Mouse (Mus musculus): Measurements from ENCODE around the gene Hoxc9.

Hoxc9 gene

DNA sequence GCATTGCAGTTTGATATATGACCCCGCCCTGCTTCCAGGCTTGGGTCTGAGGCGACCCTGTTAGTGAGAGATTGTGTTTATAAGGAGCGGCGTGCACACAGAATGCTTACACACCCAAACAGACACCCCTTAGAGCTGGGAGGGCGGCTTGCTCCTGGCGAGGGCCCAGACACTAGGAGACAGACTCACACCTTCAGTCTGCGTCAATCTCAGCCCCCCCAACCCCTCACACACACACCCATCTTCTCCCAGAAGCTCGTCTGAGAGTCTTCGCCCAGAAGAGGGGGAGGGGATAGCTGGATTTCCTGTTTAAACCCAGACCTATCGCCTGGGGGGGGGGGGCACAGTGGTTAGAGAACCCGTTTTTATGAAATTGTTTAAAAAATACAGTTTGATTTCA lies 23.7 kb downstream of the Hoxc9 start:
- DNase-seq (ENCODE audit: low spot score), result peak; percentile 58

DNA sequence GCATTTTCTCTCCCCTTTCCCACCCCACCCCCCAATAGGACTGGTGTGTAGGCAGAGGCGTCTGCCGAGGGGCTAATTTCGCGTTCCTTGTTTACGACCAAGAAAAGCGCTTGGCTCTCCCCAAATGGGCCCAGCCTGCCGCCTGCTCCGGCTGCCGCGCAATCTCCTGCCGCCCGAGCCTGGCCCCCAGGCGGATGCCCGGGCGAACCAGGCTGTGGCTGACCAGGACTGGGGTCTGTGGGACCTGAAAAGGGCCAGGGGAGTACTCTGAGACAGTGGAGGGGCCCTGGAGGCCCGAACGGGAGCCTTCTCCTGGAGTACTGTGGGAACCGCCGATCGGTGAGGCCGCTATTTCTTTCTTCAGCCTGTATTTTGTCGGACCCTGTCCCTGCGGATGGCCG lies 24.3 kb downstream of the Hoxc9 start:
- peak; percentile 53 for DNase-seq (ENCODE audit: low spot score)

DNA sequence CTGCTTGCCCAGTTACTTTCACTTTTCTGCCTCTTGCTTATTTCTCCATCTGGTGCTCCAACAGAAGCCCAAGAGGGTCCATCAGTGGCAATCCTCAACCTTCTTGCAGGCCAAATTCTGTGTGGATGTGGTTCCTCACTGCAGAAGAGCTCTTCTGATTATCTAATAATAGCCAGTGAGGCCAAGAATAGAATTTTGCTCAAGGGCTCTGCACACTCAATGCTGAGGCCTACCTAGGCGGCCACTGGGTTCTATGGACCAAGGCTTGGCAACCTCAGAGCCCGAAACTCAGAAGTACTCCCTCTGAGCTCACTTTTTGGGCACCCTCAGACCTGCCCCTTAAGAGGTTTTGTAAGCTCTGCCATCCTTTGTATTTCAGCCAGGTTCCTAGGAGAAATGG lies 25.1 kb downstream of the Hoxc9 start:
- no peak for DNase-seq (ENCODE audit: low spot score)

DNA sequence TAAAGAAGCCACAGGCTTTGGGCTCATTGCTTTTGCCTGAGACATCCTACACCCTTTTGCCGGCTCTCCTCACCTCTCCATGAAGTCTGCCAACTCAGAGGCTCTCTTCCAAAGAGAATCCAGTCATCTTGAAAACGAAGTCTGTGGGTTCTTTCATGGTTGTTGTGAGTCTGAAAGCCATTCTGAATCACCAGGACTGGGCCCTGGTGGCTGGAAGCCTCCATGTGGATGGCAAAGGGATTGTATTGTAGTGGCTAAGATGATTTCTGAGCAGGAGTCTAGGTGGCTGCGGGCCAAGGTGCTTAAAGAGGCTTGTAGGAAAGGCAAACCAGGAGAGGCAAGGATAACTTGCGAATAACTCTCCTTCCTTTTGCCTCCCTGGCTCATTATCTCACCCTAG lies 25.9 kb downstream of the Hoxc9 start:
- DNase-seq (ENCODE audit: low spot score), result no peak

DNA sequence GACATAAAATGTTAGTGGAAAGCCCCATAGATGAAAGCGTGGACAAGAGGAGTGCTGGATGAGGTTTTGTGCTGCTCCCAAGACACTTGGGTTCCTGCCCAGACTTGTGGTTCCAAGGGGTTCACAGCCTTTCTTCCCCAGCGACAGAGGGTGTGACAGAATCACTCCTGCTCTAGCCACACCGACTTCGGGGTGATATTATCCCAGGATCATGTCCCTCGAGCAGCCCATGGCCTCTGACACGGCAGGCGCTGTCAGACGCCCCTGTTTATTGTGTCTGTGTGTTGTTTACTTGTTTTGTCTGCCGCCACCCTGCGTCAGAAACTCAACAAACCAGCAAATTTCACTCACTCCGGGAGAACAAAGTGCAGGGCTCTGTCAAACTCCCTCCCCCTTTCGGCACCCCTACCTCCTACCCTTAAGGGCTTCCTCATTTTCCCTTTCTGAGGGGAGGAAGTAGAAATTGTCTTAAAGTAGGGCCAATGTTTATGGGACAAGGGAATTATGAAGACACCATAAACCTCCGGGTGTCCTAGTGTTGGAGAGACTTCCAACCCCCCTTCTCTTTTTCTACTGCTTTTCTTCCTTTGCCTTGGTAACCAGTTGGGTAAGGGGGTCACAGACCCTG lies 26.7 kb downstream of the Hoxc9 start:
- DNase-seq (ENCODE audit: low spot score), result no peak

DNA sequence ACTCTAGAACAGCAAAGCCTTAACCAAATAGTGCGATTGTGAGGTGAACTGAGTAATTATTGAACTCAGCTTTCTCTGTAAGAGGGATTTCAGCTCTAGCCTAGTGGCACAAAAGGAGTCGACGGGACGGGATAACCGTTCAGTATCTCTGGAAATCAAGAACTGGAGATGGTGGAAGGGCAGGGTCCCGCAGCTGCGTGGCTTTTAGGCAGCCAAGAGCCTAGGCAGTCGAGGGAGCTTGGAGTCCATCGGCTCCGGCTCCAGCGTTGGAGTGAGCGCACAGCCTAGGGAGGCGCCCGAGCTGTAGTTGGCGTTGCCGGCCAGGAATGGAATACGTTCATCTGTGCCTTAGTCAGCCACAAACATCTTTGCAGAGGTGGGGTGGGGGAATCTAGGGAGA lies 29.1 kb downstream of the Hoxc9 start:
- DNase-seq (ENCODE audit: low spot score), result no peak

DNA sequence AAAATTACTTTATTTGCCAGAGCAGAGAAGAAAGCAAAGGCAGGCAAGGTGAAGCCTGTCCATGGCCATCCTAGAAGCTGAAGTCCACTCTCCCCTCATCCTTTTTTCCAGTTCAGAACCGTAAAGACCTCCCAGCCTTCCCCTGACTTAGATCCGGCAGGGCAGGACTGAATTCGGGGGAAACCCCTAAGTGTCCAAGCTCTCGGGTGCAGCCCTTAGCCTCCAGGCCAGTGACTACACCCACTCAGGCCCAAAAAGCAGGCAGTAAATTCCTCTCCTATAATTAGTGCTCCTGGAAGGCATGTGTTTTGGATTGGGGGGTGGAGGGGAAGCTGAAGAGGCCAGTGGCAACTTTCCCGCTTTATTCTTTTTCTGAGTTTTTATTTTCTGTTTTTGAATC lies 29.6 kb downstream of the Hoxc9 start:
- DNase-seq (ENCODE audit: low spot score), result no peak

DNA sequence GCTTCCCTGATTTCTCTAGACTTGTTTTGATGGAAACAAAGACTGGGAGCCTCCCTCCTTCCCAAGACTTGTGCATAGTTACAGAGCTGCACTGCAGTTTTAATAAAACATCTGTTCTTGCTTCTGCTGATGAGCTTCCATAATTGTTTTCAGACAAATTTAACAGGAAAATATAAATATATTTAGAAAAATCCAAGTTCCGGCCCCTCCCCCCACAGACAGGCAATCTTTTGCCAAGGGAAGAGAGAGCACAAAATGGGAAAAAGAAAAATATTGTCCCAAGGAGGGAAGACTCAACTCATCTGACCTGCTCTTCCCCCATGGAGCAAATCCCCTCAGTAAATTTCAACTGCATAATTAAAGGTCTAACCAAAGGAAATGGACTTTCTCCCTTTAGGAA lies 30.1 kb downstream of the Hoxc9 start:
- no peak for DNase-seq (ENCODE audit: low spot score)

DNA sequence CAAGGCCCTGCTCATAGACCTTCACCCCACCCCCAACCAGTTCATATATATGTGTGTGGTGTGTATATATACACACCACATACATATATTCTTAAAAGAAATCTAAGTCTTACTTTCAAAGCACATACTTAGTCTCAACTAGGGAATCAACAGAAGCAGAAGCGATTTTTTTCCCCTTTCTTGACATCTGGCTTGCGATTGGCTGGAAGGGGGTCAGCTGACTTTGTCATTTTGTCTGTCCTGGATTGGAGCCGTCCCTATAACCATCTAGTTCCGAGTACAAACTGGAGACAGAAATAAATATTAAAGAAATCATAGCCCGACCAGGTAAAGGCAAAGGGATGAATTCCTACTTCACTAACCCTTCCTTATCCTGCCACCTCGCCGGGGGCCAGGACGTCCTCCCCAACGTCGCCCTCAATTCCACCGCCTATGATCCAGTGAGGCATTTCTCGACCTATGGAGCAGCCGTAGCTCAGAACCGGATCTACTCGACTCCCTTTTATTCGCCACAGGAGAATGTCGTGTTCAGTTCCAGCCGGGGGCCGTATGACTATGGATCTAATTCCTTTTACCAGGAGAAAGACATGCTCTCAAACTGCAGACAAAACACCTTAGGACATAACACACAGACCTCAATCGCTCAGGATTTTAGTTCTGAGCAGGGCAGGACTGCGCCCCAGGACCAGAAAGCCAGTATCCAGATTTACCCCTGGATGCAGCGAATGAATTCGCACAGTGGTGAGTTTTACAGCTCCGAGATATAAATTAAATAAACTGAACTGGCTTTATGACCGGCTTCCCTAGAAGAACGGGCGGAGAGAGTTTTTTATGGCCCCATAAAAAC lies 33.2 kb downstream of the Hoxc9 start:
- DNase-seq (ENCODE audit: low spot score), result no peak

DNA sequence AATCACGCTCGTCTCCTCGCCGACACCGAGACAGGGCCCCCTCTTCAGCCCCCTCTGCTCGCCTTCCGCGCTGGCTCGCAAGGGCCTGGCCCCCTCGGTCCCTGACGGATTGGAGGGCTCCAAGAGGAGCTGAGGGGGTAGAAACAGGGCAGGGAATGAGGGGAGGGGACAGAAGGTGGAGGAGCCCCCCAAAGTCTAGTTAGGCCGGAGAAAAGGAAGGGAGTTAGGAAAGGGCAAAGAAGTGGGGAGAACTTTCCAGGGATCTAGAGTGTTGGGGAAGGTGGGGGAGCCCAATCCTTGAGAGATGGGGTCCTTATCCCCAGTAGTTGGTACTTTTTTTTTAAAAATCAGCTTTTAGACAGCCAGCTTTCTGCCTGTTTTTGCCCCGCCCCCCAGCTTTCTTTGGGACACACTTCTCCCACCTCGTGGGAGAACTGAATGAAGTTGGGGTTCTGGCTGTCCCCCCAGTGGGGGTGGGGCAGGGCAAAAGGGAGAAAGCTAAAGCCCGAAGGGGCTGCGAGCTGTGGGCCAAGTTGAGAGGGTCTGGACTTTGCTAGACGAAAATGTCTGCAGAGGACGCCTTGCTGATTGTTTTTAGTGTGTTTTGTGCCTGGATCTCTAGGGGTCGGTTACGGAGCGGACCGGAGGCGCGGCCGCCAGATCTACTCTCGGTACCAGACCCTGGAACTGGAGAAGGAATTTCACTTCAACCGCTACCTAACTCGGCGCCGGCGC lies 34.0 kb downstream of the Hoxc9 start:
- no peak for DNase-seq (ENCODE audit: low spot score)

DNA sequence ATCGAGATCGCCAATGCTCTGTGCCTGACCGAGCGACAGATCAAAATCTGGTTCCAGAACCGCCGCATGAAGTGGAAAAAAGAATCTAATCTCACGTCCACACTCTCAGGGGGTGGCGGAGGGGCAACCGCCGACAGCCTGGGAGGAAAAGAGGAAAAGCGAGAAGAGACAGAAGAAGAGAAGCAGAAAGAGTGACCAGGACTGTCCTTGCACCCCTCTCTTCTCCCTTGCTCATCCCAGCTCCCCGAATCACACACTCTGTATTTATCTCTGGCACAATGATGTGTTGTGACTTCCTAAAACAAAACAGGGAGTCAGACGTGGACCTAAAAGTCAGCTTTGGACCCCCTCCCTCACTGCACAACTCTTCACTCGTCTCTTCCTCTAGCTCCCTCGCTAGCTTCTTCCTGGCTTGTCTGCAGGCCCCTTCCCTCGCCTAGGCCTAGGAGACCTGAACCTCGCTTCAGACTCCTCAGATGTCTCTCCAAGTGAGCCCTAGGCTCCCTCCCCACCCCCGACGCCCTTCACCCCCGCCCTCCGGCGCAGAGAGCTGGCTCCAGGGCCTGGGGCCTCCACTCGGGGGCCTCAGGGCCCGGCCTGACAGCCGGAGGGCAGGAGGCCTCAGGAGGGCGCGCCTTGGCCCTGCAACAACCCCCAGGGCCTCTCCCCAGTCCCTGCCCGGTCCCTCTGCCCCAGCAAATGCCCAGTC lies 34.8 kb downstream of the Hoxc9 start:
- DNase-seq (ENCODE audit: low spot score), result no peak

DNA sequence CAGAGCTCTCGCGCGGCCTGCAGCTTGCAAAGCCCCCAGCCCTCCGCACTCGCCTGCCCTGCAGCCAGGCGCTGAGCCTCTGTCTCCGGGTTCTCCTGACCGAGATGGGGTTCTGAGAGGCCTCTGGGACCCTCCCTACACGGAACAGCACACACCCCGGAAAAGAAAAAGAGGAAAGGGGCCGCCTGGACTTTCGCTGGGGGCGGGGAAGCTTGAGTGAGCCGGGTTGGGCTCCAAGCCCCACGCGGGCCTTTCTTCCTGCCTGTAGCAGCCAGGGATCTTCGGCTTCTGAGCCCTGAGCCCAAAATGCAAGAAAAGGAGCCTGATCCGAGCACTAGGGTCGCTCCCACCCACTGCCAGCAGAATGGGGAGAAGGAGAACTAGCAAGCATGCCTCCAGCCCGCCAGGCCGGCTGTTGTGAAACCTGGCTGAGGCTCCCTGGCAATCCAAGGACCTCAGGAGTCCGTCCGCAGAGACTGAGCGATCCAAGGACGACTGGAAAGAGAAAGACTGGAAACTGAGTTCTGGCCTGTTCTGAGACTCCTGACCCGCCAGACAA lies 35.8 kb downstream of the Hoxc9 start:
- no peak for DNase-seq (ENCODE audit: low spot score)

DNA sequence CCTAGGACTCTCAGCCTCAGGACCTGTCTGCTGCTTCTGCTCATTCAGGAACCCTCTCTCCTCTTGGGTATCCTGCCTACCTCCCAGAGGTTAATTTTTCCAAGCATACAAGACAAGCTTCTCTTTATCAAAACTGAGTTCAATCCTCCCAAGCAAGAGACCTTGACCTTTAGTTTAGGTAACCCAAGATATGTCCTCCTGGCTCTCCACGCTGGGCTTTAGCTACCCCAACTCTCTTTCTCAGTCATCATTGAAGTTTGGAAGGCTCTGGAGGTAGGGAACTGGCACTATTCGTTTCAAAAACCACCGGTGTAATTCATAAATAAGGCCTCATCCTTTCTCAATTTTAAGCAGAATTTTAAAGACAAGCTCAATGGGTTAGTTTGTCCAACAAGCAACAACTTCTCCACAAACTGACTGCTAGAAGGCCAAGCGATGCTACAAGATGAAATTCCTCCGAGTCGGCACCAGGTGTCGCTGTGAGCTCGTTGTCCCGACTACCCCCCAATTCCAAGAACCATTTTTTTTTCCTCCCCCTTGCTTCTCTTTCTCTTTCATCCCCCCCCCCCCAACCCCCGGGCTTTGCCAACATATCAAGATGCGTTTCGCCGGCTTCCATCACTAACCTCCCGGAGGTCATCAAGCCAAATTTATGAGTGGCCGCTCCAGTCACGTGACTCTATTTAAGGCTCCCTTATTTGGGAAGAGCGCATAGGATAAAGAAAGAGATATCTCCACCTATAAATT lies 37.2 kb downstream of the Hoxc9 start:
- peak; percentile 67 for DNase-seq (ENCODE audit: low spot score)

DNA sequence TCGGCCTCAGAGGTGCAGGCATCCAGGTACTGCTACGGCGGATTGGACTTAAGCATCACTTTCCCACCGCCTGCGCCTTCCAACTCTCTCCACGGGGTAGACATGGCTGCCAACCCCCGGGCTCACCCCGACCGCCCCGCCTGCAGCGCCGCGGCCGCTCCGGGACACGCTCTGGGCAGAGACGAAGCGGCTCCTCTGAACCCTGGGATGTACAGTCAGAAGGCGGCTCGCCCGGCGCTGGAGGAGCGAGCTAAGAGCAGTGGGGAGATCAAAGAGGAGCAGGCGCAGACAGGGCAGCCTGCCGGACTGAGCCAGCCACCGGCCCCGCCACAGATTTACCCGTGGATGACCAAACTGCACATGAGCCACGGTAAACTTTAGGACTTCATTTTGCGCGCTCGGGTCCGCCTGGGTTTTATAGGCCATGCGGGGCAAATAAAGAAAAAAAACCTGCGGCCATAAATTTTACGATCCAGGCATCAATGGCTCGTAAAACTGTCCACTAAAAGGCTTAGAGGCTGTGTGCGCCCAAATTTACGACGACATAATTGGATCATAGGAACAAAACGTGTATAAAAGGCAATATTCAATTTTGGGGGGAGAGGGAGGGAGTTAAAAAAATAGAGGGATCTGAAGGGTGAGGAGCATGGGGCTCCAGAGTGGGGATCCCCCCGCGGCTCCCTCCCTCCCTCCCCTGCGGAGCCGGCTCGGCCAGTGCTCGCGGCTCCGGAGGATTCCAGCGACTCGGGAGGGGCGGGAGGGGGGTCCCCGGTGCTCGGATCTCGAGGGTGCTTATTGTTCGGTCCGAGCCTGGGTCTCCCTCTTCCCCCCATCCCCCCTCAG lies 38.1 kb downstream of the Hoxc9 start:
- DNase-seq (ENCODE audit: low spot score), result peak; percentile 70

DNA sequence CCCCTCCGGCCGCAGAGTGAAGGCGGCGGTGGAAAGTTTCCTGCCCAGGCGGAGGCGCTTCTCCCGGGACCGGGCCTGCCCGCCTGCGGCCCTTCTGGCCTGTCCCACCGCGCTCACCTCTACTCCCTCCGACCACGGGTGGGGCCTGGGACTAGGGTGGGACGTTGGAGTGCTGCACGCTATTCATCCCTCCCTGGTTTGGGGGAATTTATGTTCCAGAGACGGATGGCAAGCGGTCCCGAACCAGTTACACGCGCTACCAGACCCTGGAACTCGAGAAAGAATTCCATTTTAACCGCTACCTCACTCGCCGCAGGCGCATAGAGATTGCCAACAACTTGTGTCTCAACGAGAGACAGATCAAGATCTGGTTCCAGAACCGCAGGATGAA lies 38.8 kb downstream of the Hoxc9 start:
- DNase-seq (ENCODE audit: low spot score), result no peak

DNA sequence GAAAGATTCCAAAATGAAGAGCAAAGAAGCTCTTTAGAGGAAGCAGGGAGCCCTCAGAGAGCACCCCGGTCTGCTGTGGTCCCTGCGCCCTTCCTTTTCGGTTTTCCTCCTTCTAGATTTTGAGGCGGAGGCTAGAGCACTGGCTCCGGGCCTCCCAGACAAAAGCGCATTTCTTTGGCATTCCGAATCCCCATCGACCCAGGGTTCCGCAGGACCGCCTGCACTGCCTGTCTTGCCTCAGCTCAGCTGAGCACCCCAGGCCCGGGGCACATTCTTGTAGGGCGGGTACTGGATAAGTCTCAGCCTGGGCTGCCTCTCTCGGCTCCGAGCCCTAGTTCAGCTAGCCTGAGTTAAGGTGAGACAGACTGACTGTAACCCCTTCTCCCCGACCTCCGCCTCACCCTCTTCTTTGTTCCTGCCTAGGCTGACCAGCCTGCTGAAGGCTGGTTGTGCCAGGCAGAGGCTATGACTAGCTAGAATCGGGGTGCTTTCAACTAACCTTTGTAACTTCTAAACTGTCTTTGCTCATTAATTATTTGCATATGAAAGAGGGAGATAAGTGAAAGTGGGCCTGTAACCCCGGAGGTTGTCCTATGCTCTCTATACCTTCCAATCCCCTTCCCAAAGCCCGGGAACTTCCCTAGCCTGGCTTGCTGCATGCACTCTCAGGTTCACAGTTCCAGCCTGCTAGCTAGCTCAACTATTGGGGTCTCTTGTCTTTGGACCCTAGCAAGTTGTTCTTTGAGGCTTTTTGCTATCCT lies 39.3 kb downstream of the Hoxc9 start:
- no peak for DNase-seq (ENCODE audit: low spot score)

DNA sequence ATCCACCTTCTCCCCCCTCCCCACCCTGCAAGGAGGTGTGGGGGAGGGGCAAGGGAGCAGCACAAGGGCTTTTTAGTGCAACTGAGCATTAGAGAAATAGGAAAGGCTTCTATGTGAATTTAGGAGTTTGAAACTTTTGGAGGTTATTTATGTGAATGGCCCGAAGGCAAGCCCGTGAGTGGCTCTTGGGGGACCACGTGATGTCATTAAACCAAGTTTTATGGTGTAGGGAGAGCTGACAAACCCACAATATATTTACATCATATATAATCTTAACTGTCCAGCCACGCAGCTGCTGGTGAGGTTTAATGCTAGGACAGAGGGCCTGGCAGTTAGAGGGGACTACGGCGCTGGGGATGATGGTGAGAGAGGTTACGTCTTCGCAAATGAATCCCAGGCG lies 42.4 kb downstream of the Hoxc9 start, which contains the start of gene Hoxc4:
Gene Hoxc4, plus strand, starts transcription at position 299 of the 400 bp plus-strand sequence.
- DNase-seq (ENCODE audit: low spot score), result no peak

DNA sequence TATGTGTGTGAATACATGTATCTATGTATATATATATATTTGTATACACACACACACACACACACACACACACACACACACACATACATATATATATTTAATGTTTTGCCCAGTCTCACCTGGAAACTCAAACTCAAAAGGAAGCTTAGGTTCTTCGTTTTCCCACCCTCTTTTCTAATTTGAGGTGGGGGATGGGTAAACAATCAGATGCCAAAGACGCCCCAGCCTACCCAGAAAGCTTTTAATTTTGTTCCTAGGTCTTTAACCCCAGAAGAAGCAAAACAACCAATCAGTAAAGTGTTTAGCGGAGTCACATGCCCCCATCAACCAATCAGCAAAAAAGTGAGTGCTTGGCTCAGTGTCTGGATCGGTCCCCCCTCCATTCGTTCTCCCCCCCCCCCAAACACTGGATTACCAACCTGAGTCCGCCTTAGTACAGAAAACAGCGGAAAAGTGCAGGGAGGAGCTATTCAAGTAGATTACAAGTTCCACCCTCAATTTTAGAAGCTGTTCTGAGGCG lies 44.7 kb downstream of the Hoxc9 start:
- no peak for DNase-seq (ENCODE audit: low spot score)

DNA sequence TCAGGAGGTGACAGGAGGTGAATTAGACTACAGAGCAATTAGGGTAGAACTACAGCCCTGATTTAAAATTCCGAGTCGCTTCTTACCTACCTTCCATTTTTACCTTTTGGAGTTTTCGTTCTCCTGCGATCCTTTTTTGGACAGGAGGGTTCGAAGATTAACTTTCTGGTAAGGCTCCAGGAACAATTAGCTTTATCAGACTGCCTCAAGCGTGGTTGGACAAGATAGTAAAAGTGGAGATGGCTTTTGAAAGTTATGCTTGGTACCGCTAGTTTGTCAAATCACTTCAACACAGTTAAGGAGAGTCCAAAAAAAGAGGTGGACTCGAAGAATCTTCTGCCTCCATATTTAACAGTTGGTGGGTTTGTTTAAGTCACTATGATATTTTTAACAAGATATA lies 45.3 kb downstream of the Hoxc9 start:
- DNase-seq (ENCODE audit: low spot score), result no peak

Measured in ovary, postnatal 36 days (tissue).